Mouse (Mus musculus): ENCODE data around the gene Sema4c. TPM values are rescaled to one million over a fixed set of nuclear protein-coding genes. Genes with fewer than 3 reads are reported as not detected.

Sema4c gene
- total RNA-seq, 2 experiments from 2014 or later: 13.4 to 13.6 TPM

GRCm38 (mm10) chr1:36573524-36573923 lies 15.4 kb upstream of the Sema4c start:
- TF ChIP-seq CTCF (conservative IDR thresholded peaks at IDR 0.05): no peak
- no peak overlapping the region for H3K4me3 ChIP-seq
- no peak for DNase-seq (ENCODE audit: low spot score in 2 of 2)

DNA sequence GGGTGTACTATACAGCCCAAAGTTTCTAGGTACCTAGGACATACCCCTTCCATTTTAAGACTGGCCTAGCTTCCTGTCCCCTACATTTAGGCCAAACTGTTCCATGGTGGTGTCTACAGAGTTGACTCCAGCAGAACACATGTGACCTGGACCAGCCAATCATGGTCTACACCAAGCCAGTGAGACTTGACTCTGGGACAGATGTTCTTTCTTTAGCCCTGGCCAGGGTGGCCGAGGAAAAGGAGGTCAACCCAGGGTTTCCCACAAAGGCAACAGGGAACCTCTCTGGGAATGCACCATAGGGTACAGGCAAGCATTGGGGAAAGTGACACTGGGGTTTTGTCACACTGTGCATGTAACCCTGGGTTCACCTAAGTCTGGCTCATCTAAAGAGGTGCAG lies 14.6 kb upstream of the Sema4c start:
- H3K4me3 ChIP-seq: no peak overlapping the region
- no peak for TF ChIP-seq CTCF (conservative IDR thresholded peaks at IDR 0.05)
- no peak for DNase-seq (ENCODE audit: low spot score in 2 of 2)
- no peak overlapping the region for H3K27ac ChIP-seq

More at GRCm38 (mm10) chr1:36573524-36573923, 15.4 kb upstream of the Sema4c start:
- H3K27ac ChIP-seq: 0 out of 2 replicates have a peak overlapping the region, but pooled peaks have one; percentile 7

GRCm38 (mm10) chr1:36572140-36572700 lies 14.1 kb upstream of the Sema4c start:
- no peak overlapping the region for H3K27ac ChIP-seq
- DNase-seq (ENCODE audit: low spot score in 2 of 2): no peak
- no peak for TF ChIP-seq CTCF (conservative IDR thresholded peaks at IDR 0.05)
- no peak overlapping the region for H3K4me3 ChIP-seq

DNA sequence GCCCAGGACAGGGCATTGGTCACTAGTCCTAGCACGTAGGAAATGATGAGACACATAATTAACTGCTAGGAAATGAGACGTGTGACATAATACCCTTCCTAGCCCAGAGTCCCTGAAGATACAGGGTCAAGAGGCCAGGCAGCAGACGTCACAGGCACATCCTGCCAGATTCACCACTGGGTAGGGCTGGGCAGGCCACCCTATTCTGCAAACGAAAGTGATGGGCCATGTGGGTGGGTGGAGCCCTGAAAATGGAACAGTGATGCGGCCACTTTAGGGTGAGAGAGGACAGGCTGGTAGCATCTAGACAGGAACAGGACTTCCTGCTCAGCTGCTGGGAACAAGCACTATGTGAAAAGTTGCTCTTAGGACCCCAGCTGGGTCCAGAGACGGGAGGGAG lies 13.5 kb upstream of the Sema4c start:
- no peak overlapping the region for H3K4me3 ChIP-seq
- no peak overlapping the region for H3K27ac ChIP-seq
- TF ChIP-seq CTCF (conservative IDR thresholded peaks at IDR 0.05): no peak
- DNase-seq (ENCODE audit: low spot score in 2 of 2): no peak

GRCm38 (mm10) chr1:36570320-36570719 lies 12.2 kb upstream of the Sema4c start:
- no peak for TF ChIP-seq CTCF (conservative IDR thresholded peaks at IDR 0.05)
- H3K27ac ChIP-seq: no peak overlapping the region

GRCm38 (mm10) chr1:36569694-36570276 lies 11.6 kb upstream of the Sema4c start:
- DNase-seq (ENCODE audit: low spot score in 2 of 2): no peak
- Histone ChIP-seq H3K4me3 (no peak overlapping the region), H3K27ac (no peak overlapping the region)
- no peak for TF ChIP-seq CTCF (conservative IDR thresholded peaks at IDR 0.05)

More at GRCm38 (mm10) chr1:36570320-36570719, 12.2 kb upstream of the Sema4c start:
- no peak for DNase-seq (ENCODE audit: low spot score in 2 of 2)
- no peak overlapping the region for H3K4me3 ChIP-seq

- no peak overlapping the region for H3K4me3 ChIP-seq
- H3K27ac ChIP-seq: 0 out of 2 replicates have a peak overlapping the region, but pooled peaks have one; percentile 23
- no peak for DNase-seq (ENCODE audit: low spot score in 2 of 2)
- TF ChIP-seq CTCF (conservative IDR thresholded peaks at IDR 0.05): no peak
Observed at GRCm38 (mm10) chr1:36568776-36569175, 10.6 kb upstream of the Sema4c start.

DNA sequence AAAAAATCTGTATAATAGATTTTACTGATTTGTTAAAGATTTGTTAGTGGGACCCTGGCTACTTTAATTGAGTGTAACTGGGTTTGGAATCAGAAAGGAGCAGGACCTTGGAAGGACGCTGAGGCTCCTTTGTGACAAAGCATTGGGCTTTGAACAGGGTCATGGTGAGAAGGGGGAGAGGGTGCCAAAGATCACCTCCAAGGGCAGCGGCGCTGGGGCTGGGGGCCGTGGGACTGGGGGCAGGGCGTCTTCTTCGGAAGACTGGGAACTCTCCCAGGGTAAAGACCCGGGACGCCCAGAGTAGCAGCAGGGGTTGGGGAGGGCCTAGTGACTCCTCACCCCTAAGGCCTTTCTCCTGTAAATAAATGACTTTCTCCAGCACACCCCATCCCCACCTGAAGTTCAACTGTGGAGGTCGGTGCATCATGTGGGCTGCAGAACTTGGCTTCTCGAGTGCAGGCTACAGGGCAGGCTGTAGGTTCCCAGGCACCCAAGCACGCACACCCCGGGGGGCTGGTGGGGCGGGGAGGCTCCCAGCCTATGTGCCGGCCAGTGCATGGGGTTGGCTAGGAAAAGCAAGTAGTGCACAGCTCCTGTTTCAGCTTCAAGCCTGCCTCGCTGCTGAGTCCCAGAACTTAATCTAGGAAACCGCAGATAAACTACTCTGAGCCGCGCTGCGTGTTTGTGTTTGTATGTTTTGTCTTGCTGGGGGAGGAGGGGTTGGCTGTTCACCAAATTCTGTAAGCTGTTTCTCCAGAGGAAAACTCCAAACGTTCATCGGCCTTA lies 9.9 kb upstream of the Sema4c start:
- no peak for DNase-seq (ENCODE audit: low spot score in 2 of 2)
- Histone ChIP-seq H3K27ac (no peak overlapping the region), H3K4me3 (no peak overlapping the region)
- no peak for TF ChIP-seq CTCF (conservative IDR thresholded peaks at IDR 0.05)

- TF ChIP-seq CTCF (conservative IDR thresholded peaks at IDR 0.05): no peak
- no peak for DNase-seq (ENCODE audit: low spot score in 2 of 2)
- H3K4me3 ChIP-seq: no peak overlapping the region
- no peak overlapping the region for H3K27ac ChIP-seq
Observed at GRCm38 (mm10) chr1:36566425-36566824, 8.3 kb upstream of the Sema4c start.

- DNase-seq (ENCODE audit: low spot score in 2 of 2): no peak
- H3K27ac ChIP-seq: no peak overlapping the region
- H3K4me3 ChIP-seq: no peak overlapping the region
- TF ChIP-seq CTCF (conservative IDR thresholded peaks at IDR 0.05): no peak
Observed at GRCm38 (mm10) chr1:36564101-36564500, 6.0 kb upstream of the Sema4c start.

DNA sequence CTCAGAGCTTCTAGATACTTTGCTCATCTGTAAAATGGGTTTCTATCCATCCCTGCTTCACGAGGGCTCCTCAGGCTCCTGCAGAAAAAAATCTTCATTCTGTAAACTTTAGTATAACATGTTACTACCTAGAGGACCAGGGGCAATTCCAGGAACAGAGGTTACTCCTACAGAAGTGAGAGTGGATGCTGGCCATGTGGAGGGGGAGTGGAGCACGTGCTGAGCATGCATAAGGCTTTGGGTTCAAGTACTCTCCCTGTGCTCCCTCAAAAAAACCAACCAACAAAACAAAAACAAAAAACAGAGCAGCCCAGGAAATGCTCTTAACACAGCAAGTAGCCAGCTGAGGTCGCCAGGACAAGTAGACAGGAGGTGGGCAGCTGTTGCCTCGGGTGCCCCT lies 5.5 kb upstream of the Sema4c start:
- TF ChIP-seq CTCF (conservative IDR thresholded peaks at IDR 0.05): no peak
- DNase-seq (ENCODE audit: low spot score in 2 of 2): no peak
- Histone ChIP-seq H3K27ac (no peak overlapping the region), H3K4me3 (no peak overlapping the region)

DNA sequence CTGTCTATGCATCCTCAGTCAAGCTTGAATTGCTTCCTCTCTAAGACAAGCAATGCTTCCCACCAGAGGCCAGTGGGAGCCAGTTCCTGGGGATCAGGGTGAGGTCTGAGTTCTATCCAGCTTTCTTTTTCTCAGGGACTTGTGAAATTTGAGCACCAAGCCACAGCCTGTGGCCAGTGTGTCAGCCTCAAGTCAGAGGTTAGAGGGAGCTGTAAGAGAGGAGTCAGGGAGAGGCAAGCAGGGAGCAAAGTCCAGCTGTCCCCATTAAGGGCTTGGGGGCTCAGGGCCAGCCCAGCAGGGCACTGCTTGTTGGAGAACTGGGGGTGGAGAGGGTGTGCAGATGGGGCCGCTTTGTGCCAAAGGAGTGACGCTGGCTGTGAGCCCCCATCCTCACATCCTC lies 5.0 kb upstream of the Sema4c start:
- no peak for TF ChIP-seq CTCF (conservative IDR thresholded peaks at IDR 0.05)
- H3K27ac ChIP-seq: no peak overlapping the region
- no peak overlapping the region for H3K4me3 ChIP-seq
- no peak for DNase-seq (ENCODE audit: low spot score in 2 of 2)

- H3K4me3 ChIP-seq: no peak overlapping the region
- H3K27ac ChIP-seq: no peak overlapping the region
- DNase-seq (ENCODE audit: low spot score in 2 of 2): no peak
- TF ChIP-seq CTCF (conservative IDR thresholded peaks at IDR 0.05): no peak
Observed at GRCm38 (mm10) chr1:36562388-36562787, 4.2 kb upstream of the Sema4c start.

Measured in layer of hippocampus, adult 2 months (tissue).